Mouse (Mus musculus) c-Kit-positive CD71-positive TER-119-positive erythroid progenitor cells, embryonic 14.5 days (primary cell): ENCODE measurements at regions not wholly inside any gene's neighbourhood (a gene's known extent, or its start where the extent isn't known, plus 50 kb on each side); places are given as distances from the start of the nearest gene placed in this dataset.

Source experiments
- DNase-seq: peaks from one replicate; pipeline ENCODE4 v3.0.0-alpha.2; 2013; ENCODE audit warnings: low spot score

GRCm38 (mm10) chr5:73729646-73730045 lies 78.5 kb downstream of the Spata18 start:
- no peak for DNase-seq

- DNase-seq: no peak
Measured at GRCm38 (mm10) chr5:73731423-73731822, 80.2 kb downstream of the Spata18 start.

GRCm38 (mm10) chr5:73731991-73732565 lies 80.9 kb downstream of the Spata18 start:
- no peak for DNase-seq

GRCm38 (mm10) chr5:73740766-73741165 lies 89.6 kb downstream of the Spata18 start:
- no peak for DNase-seq

- no peak for DNase-seq
Measured at GRCm38 (mm10) chr5:73741441-73741840, 90.3 kb downstream of the Spata18 start.

- DNase-seq: no peak
Measured at GRCm38 (mm10) chr5:73743953-73744352, 92.8 kb downstream of the Spata18 start.

- no peak for DNase-seq
Measured at GRCm38 (mm10) chr5:73749791-73750190, 98.6 kb downstream of the Spata18 start.

GRCm38 (mm10) chr5:73752225-73752644 lies 101.1 kb downstream of the Spata18 start:
- DNase-seq: no peak

- DNase-seq: no peak
Measured at GRCm38 (mm10) chr5:73753827-73754226, 102.6 kb downstream of the Spata18 start.

GRCm38 (mm10) chr5:73758534-73758933 lies 107.4 kb downstream of the Spata18 start:
- no peak for DNase-seq

GRCm38 (mm10) chr5:73761236-73761635 lies 110.1 kb downstream of the Spata18 start:
- DNase-seq: no peak

GRCm38 (mm10) chr5:73761709-73762108 lies 110.5 kb downstream of the Spata18 start:
- DNase-seq: no peak

- no peak for DNase-seq
Measured at GRCm38 (mm10) chr5:73764226-73764625, 113.0 kb downstream of the Spata18 start.

GRCm38 (mm10) chr5:73765466-73765865 lies 114.3 kb downstream of the Spata18 start:
- DNase-seq: no peak

GRCm38 (mm10) chr5:73768253-73768652 lies 117.1 kb downstream of the Spata18 start:
- no peak for DNase-seq

GRCm38 (mm10) chr5:73775775-73776548 lies 124.8 kb downstream of the Spata18 start:
- DNase-seq: no peak

GRCm38 (mm10) chr5:73777282-73777921 lies 126.2 kb downstream of the Spata18 start:
- no peak for DNase-seq

GRCm38 (mm10) chr5:73781190-73781940 lies 130.2 kb downstream of the Spata18 start:
- no peak for DNase-seq

GRCm38 (mm10) chr5:73782214-73783091 lies 131.3 kb downstream of the Spata18 start:
- DNase-seq: no peak

GRCm38 (mm10) chr5:73787275-73787674 lies 136.1 kb downstream of the Spata18 start:
- DNase-seq: no peak

GRCm38 (mm10) chr5:73792216-73792615 lies 141.0 kb downstream of the Spata18 start:
- DNase-seq: no peak
